Mouse (Mus musculus): ENCODE results near the gene Xpo6. TPM values are rescaled to one million over a fixed set of nuclear protein-coding genes. Genes with fewer than 3 reads are reported as not detected.

Xpo6 gene
- polyA plus RNA-seq, 1 experiment from 2014 or later = 65.5 TPM

DNA sequence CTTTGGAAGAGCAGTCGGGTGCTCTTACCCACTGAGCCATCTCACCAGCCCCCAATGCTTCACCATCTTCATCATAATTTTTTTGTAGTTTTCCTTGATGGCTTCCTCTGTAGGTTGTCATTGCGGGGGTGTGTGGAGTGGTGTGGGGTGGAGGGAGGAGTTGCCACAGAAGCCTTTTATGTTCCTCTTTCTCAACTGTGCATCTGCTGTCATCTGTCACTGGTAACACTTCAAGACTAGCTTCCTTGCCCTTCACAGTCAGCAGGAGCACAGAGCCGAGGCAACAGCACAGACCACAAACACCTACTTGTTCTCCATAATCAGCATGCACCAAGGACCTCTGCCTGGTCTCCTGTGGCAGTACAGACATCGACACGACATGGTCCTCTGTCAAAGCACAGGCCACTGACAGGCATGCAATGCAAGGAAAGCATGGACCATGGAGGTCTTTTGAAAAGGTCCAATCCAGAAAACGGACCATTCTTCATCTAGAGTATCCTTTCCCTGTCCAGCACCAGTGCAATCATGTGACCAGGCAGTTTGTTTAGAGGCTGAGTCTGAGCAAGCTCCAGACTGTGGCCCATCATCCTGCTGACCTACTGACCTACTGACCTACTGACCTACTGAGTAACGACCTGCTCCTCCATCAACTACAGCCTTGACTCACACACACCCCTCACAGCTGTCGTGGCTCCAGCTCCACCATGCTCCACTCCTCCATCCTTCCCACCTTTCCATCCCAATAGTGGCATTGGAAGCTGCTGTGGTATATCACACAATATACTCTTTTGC lies 30.3 kb upstream of the Xpo6 start:
- Histone ChIP-seq H3K27ac (no peak overlapping the region), H3K9me3 (no peaks in the 10 kb centered on the region), H3K4me3 (no peak overlapping the region), H3K4me1 (no peaks in the 10 kb centered on the region), H3K36me3 (replicated peaks) (no peaks in the 10 kb centered on the region), H3K27me3 (ENCODE audit: poor library complexity, severe bottlenecking) (no peaks in the 10 kb centered on the region)
- WGBS = 79% methylated on average over 8 of the region's 8 CpGs
- DNase-seq (ENCODE audit: extremely low spot score, low spot score) = no peak

DNA sequence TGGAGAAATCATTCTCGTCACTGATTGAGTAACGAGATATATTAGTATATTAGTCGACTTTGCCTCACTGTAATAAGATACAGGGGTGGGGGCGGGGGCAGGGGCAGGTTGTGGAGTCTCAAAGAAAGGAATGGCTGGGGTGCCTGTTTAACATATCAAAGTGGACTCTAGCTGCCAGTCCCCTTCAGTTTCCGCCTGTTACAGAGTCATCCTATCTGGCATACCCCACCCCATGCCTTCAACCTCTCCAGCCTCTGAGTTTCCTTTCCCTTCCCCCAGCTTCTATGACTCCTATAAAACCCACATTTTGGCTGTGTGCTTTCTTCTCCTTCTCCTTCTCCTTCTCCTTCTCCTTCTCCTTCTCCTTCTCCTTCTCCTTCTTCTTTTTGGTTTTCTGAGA lies 25.8 kb upstream of the Xpo6 start:
- no peak overlapping the region for H3K27ac ChIP-seq
- no peaks in the 10 kb centered on the region for H3K27me3 ChIP-seq (ENCODE audit: poor library complexity, severe bottlenecking)
- no peaks in the 10 kb centered on the region for H3K9me3 ChIP-seq
- no peak overlapping the region for H3K4me3 ChIP-seq
- WGBS = 32% methylated on average over 5 of the region's 5 CpGs
- H3K4me1 ChIP-seq = no peaks in the 10 kb centered on the region
- no peaks in the 10 kb centered on the region for H3K36me3 ChIP-seq (replicated peaks)
- no peak for DNase-seq (ENCODE audit: extremely low spot score, low spot score)

DNA sequence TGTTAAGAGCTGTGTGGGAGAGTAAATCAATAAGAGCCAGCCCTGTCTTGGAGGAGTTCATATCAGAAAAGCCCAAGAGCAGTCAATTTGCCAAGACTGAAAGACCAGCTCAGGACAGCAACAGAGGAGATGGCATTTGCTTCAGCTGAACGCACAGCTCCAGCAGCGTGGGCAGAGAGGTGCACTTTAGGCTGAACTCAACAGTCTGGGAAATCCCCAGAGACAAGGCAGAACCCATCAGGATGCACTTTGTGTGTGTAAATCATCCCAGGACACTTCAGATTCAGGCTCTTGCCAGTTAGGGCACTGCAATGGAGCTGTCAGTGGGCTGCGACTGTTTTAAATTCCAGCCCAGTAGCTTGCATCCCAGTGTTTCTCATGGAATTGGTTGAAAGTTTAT lies 22.5 kb upstream of the Xpo6 start:
- WGBS = 69% methylated on average over 3 of the region's 3 CpGs
- Histone ChIP-seq H3K4me3 (no peak overlapping the region), H3K4me1 (no peaks in the 10 kb centered on the region), H3K36me3 (replicated peaks) (no peaks in the 10 kb centered on the region), H3K27me3 (ENCODE audit: poor library complexity, severe bottlenecking) (no peaks in the 10 kb centered on the region), H3K9me3 (no peaks in the 10 kb centered on the region), H3K27ac (no peak overlapping the region)
- DNase-seq (ENCODE audit: extremely low spot score, low spot score) = no peak

DNA sequence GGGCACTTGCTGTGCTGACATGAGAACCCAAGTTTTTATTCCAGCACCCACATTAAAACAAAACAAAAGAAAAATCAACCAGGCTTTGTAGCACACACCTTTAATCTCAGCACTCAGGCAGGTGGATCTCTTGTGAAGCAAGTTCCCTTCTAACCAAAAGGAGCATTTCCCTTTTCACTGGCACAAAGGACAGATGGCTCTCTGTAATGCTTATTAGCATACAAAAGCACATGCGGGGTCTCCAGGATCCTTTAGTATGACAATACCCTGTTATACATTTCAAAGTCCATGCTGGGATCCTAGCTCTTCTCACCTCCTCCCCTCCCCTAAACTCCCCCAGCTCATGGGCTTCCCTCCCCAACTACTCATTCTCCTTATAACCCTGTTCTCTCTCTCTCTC lies 20.3 kb upstream of the Xpo6 start:
- DNase-seq (ENCODE audit: extremely low spot score, low spot score) = no peak
- Histone ChIP-seq H3K27ac (no peak overlapping the region), H3K4me3 (no peak overlapping the region), H3K27me3 (ENCODE audit: poor library complexity, severe bottlenecking) (no peaks in the 10 kb centered on the region), H3K36me3 (replicated peaks) (no peaks in the 10 kb centered on the region), H3K9me3 (no peaks in the 10 kb centered on the region), H3K4me1 (no peaks in the 10 kb centered on the region)
- WGBS = 33% methylated on average over 1 of the region's 1 CpGs

DNA sequence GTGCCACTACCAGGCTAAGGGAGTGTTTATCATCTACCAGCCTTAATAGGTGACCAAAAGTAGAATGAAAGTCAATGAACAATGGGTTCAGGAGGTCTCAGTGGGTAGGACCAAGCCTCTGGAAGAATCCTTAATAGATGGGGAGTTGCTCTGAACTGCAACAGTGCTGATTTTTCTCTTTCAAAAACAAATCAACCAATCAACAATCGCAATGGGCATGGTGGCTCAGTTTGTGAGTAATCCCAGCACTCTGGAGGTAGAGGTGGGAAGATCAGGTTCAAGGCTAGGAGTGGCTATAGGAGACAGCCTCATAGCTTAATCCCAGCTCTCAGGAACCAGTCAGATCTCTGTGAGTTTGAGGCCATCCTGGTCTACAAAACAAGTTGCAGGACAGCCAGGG lies 18.0 kb upstream of the Xpo6 start:
- H3K4me3 ChIP-seq = no peak overlapping the region
- H3K36me3 ChIP-seq (replicated peaks) = no peaks in the 10 kb centered on the region
- H3K4me1 ChIP-seq = no peaks in the 10 kb centered on the region
- WGBS = 80% methylated on average over 1 of the region's 1 CpGs
- H3K27ac ChIP-seq = no peak overlapping the region
- no peak for DNase-seq (ENCODE audit: extremely low spot score, low spot score)
- no peaks in the 10 kb centered on the region for H3K27me3 ChIP-seq (ENCODE audit: poor library complexity, severe bottlenecking)
- no peaks in the 10 kb centered on the region for H3K9me3 ChIP-seq

DNA sequence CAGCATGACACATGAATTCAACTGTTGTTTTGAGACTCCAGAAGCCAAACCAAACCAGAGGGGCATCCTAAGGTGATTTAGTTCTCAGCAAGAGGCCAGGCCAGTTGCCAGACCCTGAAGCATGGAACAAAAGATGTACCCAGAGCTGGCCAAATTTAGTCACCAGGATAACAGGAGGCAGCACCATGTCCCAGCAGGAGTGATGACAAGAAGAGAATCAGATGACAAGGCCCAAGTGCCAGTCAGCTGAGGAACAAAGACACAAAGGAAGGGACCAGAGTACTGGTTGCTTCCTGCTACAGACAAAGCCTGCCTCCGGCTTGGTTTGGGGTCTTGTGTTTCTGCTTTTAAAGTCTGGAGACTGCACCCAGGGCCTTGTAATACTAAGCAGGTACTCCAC lies 16.6 kb upstream of the Xpo6 start:
- Histone ChIP-seq H3K27ac (no peak overlapping the region), H3K9me3 (no peaks in the 10 kb centered on the region), H3K36me3 (replicated peaks) (no peaks in the 10 kb centered on the region), H3K4me1 (no peaks in the 10 kb centered on the region), H3K27me3 (ENCODE audit: poor library complexity, severe bottlenecking) (no peaks in the 10 kb centered on the region), H3K4me3 (no peak overlapping the region)
- no peak for DNase-seq (ENCODE audit: extremely low spot score, low spot score)
- WGBS = 46% methylated on average over 1 of the region's 1 CpGs

DNA sequence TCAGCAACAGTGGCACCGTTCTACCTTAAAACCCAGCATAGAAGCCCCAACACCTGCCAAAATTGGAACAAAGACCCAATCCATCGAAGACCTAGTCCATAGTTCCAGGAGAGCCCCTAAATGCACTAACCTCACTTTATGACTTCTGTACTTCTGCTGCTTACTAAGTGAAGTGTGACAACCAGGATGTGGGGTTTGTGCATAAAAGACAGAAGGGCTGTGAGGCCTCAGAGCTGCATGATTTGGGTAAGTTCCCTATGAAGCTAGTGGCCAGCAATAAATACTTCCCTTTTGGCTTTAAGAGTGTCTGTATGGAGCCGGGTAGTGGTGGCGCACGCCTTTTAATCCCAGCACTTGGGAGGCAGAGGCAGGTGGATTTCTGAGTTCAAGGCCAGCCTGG lies 10.6 kb upstream of the Xpo6 start:
- no peaks in the 10 kb centered on the region for H3K27me3 ChIP-seq (ENCODE audit: poor library complexity, severe bottlenecking)
- H3K4me3 ChIP-seq = no peak overlapping the region
- H3K27ac ChIP-seq = no peak overlapping the region
- no peaks in the 10 kb centered on the region for H3K9me3 ChIP-seq
- no peaks in the 10 kb centered on the region for H3K36me3 ChIP-seq (replicated peaks)
- WGBS = 91% methylated on average over 5 of the region's 5 CpGs
- H3K4me1 ChIP-seq = no peaks in the 10 kb centered on the region
- DNase-seq (ENCODE audit: extremely low spot score, low spot score) = no peak

DNA sequence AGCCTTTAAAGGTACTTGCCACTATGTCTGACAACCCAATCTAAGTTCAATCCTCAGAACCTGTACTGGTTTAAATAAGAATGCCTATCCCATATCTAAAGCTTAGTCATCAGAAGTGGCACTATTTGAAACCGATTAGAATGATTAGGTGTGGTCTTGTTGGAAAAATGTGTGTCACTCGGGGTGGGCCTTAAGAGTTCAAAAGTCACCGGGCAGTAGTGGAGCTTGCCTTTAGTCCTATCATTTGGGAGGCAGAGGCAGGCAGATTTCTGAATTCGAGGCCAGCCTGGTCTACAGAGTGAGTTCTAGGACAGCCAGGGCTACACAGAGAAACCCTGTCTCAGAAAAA lies 670 bp upstream of the Xpo6 start:
- peaks cover 32% of the 10 kb centered on the region for H3K4me1 ChIP-seq
- H3K27me3 ChIP-seq (ENCODE audit: poor library complexity, severe bottlenecking) = no peaks in the 10 kb centered on the region
- 95% methylated on average over 4 of the region's 4 CpGs for WGBS
- peak overlapping the region; percentile 87 for H3K4me3 ChIP-seq
- DNase-seq (ENCODE audit: extremely low spot score, low spot score) = no peak
- peaks cover 7% of the 10 kb centered on the region; the same call in 1 of the 2 replicates for H3K36me3 ChIP-seq (replicated peaks)
- no peaks in the 10 kb centered on the region for H3K9me3 ChIP-seq
- peak overlapping the region; percentile 96 for H3K27ac ChIP-seq

DNA sequence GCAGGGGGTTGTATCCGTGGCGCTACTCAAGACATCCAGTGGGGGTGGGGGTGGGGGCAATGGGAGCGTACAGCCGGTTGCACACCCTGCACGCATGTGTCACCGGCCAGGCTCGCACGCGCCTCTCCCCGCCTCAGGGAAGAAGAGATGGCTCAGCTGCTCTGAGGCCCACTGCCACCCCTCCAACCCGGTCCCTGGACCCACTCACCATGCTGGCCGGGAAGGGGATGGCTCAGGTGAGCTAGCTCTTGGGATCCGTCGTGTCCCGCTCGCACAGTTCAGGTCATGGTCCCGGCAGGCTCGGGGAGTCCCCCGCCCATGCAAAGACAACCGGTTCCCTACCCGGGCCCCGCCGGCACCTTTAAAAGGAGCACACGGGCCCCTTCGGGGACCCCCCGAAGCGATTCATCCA lies 604 bp downstream of the Xpo6 start:
- peak; percentile 60 for DNase-seq (ENCODE audit: extremely low spot score, low spot score)
- under 1% methylated on average over 27 of the region's 27 CpGs for WGBS
- H3K36me3 ChIP-seq (replicated peaks) = peaks cover 7% of the 10 kb centered on the region; the same call in 1 of the 2 replicates
- H3K4me1 ChIP-seq = peaks cover 32% of the 10 kb centered on the region
- no peaks in the 10 kb centered on the region for H3K27me3 ChIP-seq (ENCODE audit: poor library complexity, severe bottlenecking)
- no peaks in the 10 kb centered on the region for H3K9me3 ChIP-seq
- H3K4me3 ChIP-seq = peak overlapping the region; percentile 87
- H3K27ac ChIP-seq = peak overlapping the region; percentile 96

DNA sequence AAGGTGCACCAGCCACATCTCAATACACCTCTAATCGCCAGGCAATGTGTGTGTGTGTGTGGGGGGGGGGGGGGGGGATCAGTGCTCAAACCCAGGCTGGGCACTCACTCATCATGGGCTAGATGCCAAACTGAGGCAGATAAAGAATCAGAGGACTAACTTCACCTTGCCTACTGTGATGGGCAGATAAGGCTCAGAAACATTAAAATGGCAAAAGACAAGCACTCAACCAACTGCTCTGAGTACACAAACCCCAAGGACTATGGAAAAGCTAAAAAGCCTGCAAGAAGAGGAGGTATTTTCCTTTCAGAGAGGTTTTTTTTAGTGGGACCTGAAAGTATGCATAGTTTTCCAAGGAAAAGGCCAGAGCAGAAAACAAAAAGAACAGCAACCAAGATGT lies 1.4 kb downstream of the Xpo6 start:
- H3K9me3 ChIP-seq = no peaks in the 10 kb centered on the region
- peak overlapping the region; percentile 87 for H3K4me3 ChIP-seq
- H3K4me1 ChIP-seq = peaks cover 32% of the 10 kb centered on the region
- no peaks in the 10 kb centered on the region for H3K27me3 ChIP-seq (ENCODE audit: poor library complexity, severe bottlenecking)
- WGBS = 36% methylated on average over 1 of the region's 1 CpGs
- peak overlapping the region; percentile 96 for H3K27ac ChIP-seq
- DNase-seq (ENCODE audit: extremely low spot score, low spot score) = no peak
- H3K36me3 ChIP-seq (replicated peaks) = peaks cover 11% of the 10 kb centered on the region; the same call in 1 of the 2 replicates

DNA sequence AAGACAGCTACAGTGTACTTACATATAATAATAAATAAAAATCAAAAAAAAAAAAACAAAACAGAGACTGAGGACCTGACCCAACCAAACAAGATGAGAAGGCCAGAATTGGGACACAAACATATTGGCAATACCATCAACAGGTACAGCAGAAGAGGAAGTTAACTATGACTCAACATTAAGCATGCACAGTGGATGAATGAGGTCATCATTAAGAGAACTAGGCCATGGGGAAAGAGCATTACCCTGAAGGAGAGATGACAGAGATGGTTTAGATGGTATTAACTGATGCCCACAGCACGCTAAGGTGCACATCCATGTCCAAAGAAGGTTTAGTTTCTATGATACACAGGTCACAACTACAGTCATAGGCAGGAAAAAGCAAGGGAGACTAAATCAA lies 6.1 kb downstream of the Xpo6 start:
- DNase-seq (ENCODE audit: extremely low spot score, low spot score) = no peak
- peaks cover 43% of the 10 kb centered on the region for H3K36me3 ChIP-seq (replicated peaks)
- no peaks in the 10 kb centered on the region for H3K27me3 ChIP-seq (ENCODE audit: poor library complexity, severe bottlenecking)
- H3K9me3 ChIP-seq = peaks cover 6% of the 10 kb centered on the region; the same call in 1 of the 2 replicates
- no peak overlapping the region for H3K27ac ChIP-seq
- no peak overlapping the region for H3K4me3 ChIP-seq
- WGBS = 90% methylated on average over 1 of the region's 1 CpGs
- H3K4me1 ChIP-seq = peaks cover 22% of the 10 kb centered on the region

DNA sequence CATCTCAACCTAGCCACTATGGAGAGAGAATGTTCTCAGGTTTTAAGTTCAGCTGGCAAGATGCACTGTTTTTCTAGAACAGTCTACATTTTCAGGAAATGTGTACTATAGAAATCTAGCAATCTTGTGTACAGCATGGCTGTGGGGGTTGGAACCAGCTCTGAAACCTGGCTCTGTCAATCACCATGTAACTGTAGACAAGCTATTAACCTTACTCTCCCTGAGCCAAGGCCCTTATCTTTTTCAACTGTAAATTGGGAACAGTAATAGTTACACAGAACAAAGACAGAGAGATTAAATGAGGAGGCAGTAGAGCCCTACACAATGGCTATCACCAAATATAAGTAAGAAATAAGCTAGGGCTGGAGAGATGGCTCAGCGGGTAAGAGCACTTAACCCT lies 8.8 kb downstream of the Xpo6 start:
- no peak overlapping the region for H3K4me3 ChIP-seq
- 93% methylated on average over 1 of the region's 1 CpGs for WGBS
- H3K36me3 ChIP-seq (replicated peaks) = peaks cover 40% of the 10 kb centered on the region
- H3K27ac ChIP-seq = no peak overlapping the region
- DNase-seq (ENCODE audit: extremely low spot score, low spot score) = no peak
- peaks cover 6% of the 10 kb centered on the region; the same call in 1 of the 2 replicates for H3K9me3 ChIP-seq
- no peaks in the 10 kb centered on the region for H3K27me3 ChIP-seq (ENCODE audit: poor library complexity, severe bottlenecking)
- H3K4me1 ChIP-seq = no peaks in the 10 kb centered on the region

DNA sequence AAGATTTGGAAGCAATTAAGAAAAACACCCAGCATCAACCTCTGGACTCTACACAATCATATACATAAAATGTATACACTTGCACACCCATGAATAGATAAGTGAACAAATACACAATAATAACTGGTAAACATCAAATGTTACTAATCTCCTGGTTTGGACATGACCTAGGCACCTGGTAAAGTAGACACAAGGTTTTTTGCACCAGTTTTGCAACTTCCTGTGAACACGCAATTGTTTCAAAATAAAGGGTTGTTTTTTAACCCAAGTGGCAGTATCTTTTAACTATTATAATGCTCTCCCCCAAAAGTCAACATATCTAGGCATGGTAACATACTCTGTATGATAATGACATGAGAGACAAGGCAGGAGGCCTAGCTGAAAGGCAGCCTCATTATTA lies 10.8 kb downstream of the Xpo6 start:
- Histone ChIP-seq H3K4me3 (no peak overlapping the region), H3K9me3 (peaks cover 6% of the 10 kb centered on the region; the same call in 1 of the 2 replicates), H3K36me3 (replicated peaks) (peaks cover 39% of the 10 kb centered on the region), H3K27ac (no peak overlapping the region), H3K27me3 (ENCODE audit: poor library complexity, severe bottlenecking) (no peaks in the 10 kb centered on the region), H3K4me1 (peaks cover 5% of the 10 kb centered on the region)
- WGBS = 92% methylated on average over 1 of the region's 1 CpGs
- DNase-seq (ENCODE audit: extremely low spot score, low spot score) = no peak

DNA sequence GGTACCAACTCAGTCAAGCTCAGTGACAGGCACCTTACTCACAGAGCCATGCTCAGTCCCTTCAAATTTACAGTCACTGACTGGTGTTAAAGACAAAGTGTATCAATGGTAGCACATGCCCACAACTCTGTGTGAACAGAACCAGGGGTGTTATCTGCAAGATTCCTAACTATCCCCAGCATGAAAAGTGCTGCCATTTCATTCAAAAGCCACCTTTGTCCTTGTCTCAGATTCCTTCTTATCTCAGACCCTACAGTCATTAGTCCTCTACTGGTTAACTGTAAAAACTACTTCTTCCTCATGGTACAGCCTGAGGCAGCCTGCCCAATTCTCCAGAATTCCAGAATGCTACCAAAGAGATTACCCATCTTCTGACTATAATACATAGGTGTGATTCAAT lies 14.3 kb downstream of the Xpo6 start:
- Histone ChIP-seq H3K27me3 (ENCODE audit: poor library complexity, severe bottlenecking) (no peaks in the 10 kb centered on the region), H3K9me3 (peaks cover 4% of the 10 kb centered on the region; the same call in 1 of the 2 replicates), H3K36me3 (replicated peaks) (peaks cover 21% of the 10 kb centered on the region), H3K27ac (no peak overlapping the region), H3K4me1 (peaks cover 27% of the 10 kb centered on the region), H3K4me3 (no peak overlapping the region)
- no peak for DNase-seq (ENCODE audit: extremely low spot score, low spot score)
